In genomic region chr4:45429451-45429850, GRCm38 (mm10) we compare ENCODE assay signal across 16 mouse cellular contexts. TPM values are rescaled to one million over a fixed set of nuclear protein-coding genes. Genes with fewer than 3 reads are reported as not detected.
A peak's percentile ranks its signal among the peaks of the same experiment; 100 is the strongest.
DNase-seq lines count a peak whose midpoint lies in the region; ATAC-seq lines count a peak whose summit lies in the region.
"Had no signal": no experiment of that assay in that cellular context is flagged by ENCODE, and none has a peak within 500 bp of the region (broad histone marks: within the 10 kb centered on the region; RNA-seq: fewer than 3 reads in every experiment).

No protein-coding gene starts in this region.

- no peak overlapping the region for H3K9ac ChIP-seq in hindbrain, embryonic 16.5 days (ENCODE audit: low read depth, low read length)
- no peak overlapping the region for H3K9ac ChIP-seq in hindbrain, embryonic 14.5 days
- H3K9ac ChIP-seq: intestine, embryonic 15.5 days; lung, embryonic 15.5 days; stomach, embryonic 15.5 days had no signal

- peaks cover 3% of the 10 kb centered on the region; the same call in 1 of the 2 replicates for H3K4me1 ChIP-seq in hindbrain, embryonic 16.5 days (ENCODE audit: control insufficient read depth, insufficient read depth, low read depth, low read length)
- peaks cover 8% of the 10 kb centered on the region for H3K4me1 ChIP-seq in hindbrain, embryonic 14.5 days (replicated peaks; ENCODE audit: control insufficient read depth, insufficient read depth, low read length)
- H3K4me1 ChIP-seq: lung, embryonic 15.5 days had no signal

- no peaks in the 10 kb centered on the region for H3K36me3 ChIP-seq in hindbrain, embryonic 16.5 days (ENCODE audit: control insufficient read depth, insufficient read depth, low read length)
- no peaks in the 10 kb centered on the region for H3K36me3 ChIP-seq in hindbrain, embryonic 14.5 days (replicated peaks; ENCODE audit: control insufficient read depth, insufficient read depth)
- H3K36me3 ChIP-seq: intestine, embryonic 15.5 days; lung, embryonic 15.5 days had no signal

- peak; percentile 48 for ATAC-seq in hindbrain, embryonic 16.5 days
- ATAC-seq in hindbrain, embryonic 14.5 days (ENCODE audit: low FRiP score) = no peak
- ATAC-seq: intestine, embryonic 15.5 days had no signal

- no peak overlapping the region for H3K4me2 ChIP-seq in hindbrain, embryonic 16.5 days (ENCODE audit: low read length)
- no peak overlapping the region for H3K4me2 ChIP-seq in hindbrain, embryonic 14.5 days (replicated peaks)
- H3K4me2 ChIP-seq: heart, embryonic 11.5 days; intestine, embryonic 15.5 days; lung, embryonic 15.5 days; stomach, embryonic 15.5 days had no signal

- 56% methylated on average over 7 of the region's 7 CpGs for WGBS in hindbrain, embryonic 16.5 days
- WGBS in hindbrain, embryonic 14.5 days = 57% methylated on average over 7 of the region's 7 CpGs

- H3K27ac ChIP-seq in hindbrain, embryonic 16.5 days (ENCODE audit: low read depth, low read length) = no peak overlapping the region
- H3K27ac ChIP-seq in hindbrain, embryonic 14.5 days = no peak overlapping the region; the same call in 1 of the 2 replicates
- H3K27ac ChIP-seq: intestine, embryonic 15.5 days; lung, embryonic 15.5 days; stomach, embryonic 15.5 days had no signal

- no peak overlapping the region for H3K4me3 ChIP-seq in hindbrain, embryonic 16.5 days (ENCODE audit: low read length)
- H3K4me3 ChIP-seq in hindbrain, embryonic 14.5 days (replicated peaks; ENCODE audit: low read length) = no peak overlapping the region
- H3K4me3 ChIP-seq: intestine, embryonic 15.5 days; lung, embryonic 15.5 days; stomach, embryonic 15.5 days had no signal

- H3K27me3 ChIP-seq in hindbrain, embryonic 16.5 days (replicated peaks; ENCODE audit: control insufficient read depth, insufficient read depth, low read length) = no peaks in the 10 kb centered on the region
- no peaks in the 10 kb centered on the region for H3K27me3 ChIP-seq in hindbrain, embryonic 14.5 days (ENCODE audit: control insufficient read depth, insufficient read depth, low read length)
- H3K27me3 ChIP-seq: intestine, embryonic 15.5 days; lung, embryonic 15.5 days; stomach, embryonic 15.5 days had no signal

- DNase-seq in hindbrain, embryonic 14.5 days (ENCODE audit: low spot score) = no peak
- DNase-seq in adrenal gland, postnatal 25 days = peak; percentile 42
- peak; percentile 44 for DNase-seq in brain, adult 2 months (ENCODE audit: low read depth, low spot score)
- peak; percentile 23 to 37 for DNase-seq in cerebellum, postnatal 36 days
- no peak for DNase-seq in urinary bladder, postnatal 36 days (ENCODE audit: low spot score in 2 of 2)
- DNase-seq in MN1 (ENCODE audit: low spot score) = no peak
- DNase-seq: embryo, embryonic 11 days; gastrocnemius, postnatal 25 days; kidney, postnatal 10 days; liver; spleen, adult 18-20 months had no signal

- no peaks in the 10 kb centered on the region for H3K9me3 ChIP-seq in hindbrain, embryonic 16.5 days (ENCODE audit: control insufficient read depth, low read length)
- H3K9me3 ChIP-seq in hindbrain, embryonic 14.5 days (ENCODE audit: control insufficient read depth, low read length) = no peaks in the 10 kb centered on the region
- H3K9me3 ChIP-seq: intestine, embryonic 15.5 days; lung, embryonic 15.5 days; stomach, embryonic 15.5 days had no signal

RNA-seq across cellular contexts. Expression of gene Slc25a51, which starts 20.9 kb away (rescaled TPM):
- 59.4 and 72.2 TPM in 2 replicates for polyA plus RNA-seq in hindbrain, embryonic 16.5 days (2015; fragmentation: Nextera tagmentation; extraction: Ambion mirVana)
- polyA plus RNA-seq in hindbrain, embryonic 14.5 days (2014; fragmentation: Nextera tagmentation; extraction: Ambion mirVana) = 69.3 and 79.1 TPM in 2 replicates
- 376 and 405 TPM in 2 replicates for total RNA-seq in adrenal gland, postnatal 25 days (2021)

Comparison
In these comparisons a context has a peak if more than half of its experiments do, and no peak if none do; other contexts are left out.
1. DNase-seq: peak in adrenal gland, postnatal 25 days (single experiment), brain, adult 2 months (single experiment) and cerebellum, postnatal 36 days (2 of 2); none in hindbrain, embryonic 14.5 days (single experiment), urinary bladder, postnatal 36 days (0 of 2) and MN1 (single experiment).